Mouse (Mus musculus) C2C12 (cell line): ENCODE measurements at regions not wholly inside any gene's neighbourhood (a gene's known extent, or its start where the extent isn't known, plus 50 kb on each side); places are given as distances from the start of the nearest gene placed in this dataset.

Source experiments
- H3K27me3 ChIP-seq: one replicate; pipeline ENCODE4 v1.6.1; 2011; ENCODE audit not compliant: control insufficient read depth, insufficient read depth, insufficient read length
- H3K36me3 ChIP-seq: one replicate; pipeline ENCODE4 v1.6.1; 2011; ENCODE audit not compliant: control insufficient read depth, insufficient read depth
- H3K4me3 ChIP-seq: one replicate; pipeline ENCODE4 v1.5.1; 2011; ENCODE audit warnings: mild to moderate bottlenecking, control low read depth; ENCODE audit not compliant: poor library complexity, insufficient read depth, severe bottlenecking
- H3K79me2 ChIP-seq: one replicate; pipeline ENCODE4 v1.6.1; 2011; ENCODE audit not compliant: control insufficient read depth, insufficient read depth
- H3K79me3 ChIP-seq: one replicate; pipeline ENCODE4 v1.6.1; 2011; ENCODE audit warnings: low read depth, control low read depth
- H3ac ChIP-seq: one replicate; pipeline ENCODE3; 2011; ENCODE audit warnings: low read depth; ENCODE audit not compliant: control insufficient read depth, insufficient read length
- CEBPB ChIP-seq: IDR thresholded peaks from one replicate; pipeline ENCODE4 v1.6.1; 2011; ENCODE audit warnings: low read depth, mild to moderate bottlenecking, control low read depth, moderate library complexity
- CTCF ChIP-seq: IDR thresholded peaks from one replicate; pipeline ENCODE4 v1.5.1; 2011; ENCODE audit not compliant: control insufficient read depth, insufficient read depth, insufficient read length
- FOSL1 ChIP-seq: IDR thresholded peaks from one replicate; pipeline ENCODE4 v1.8.0; 2011; ENCODE audit warnings: mild to moderate bottlenecking, low read length; ENCODE audit not compliant: poor library complexity, insufficient read depth, severe bottlenecking
- MAX ChIP-seq: IDR thresholded peaks from one replicate; pipeline ENCODE4 v1.6.1; 2011; ENCODE audit warnings: mild to moderate bottlenecking, control low read depth
- MYOD1 ChIP-seq: IDR thresholded peaks from one replicate; pipeline ENCODE4 v1.6.1; 2011; ENCODE audit warnings: low read depth; ENCODE audit not compliant: control insufficient read depth, insufficient read length
- MYOG ChIP-seq: IDR thresholded peaks from one replicate; pipeline ENCODE4 v1.6.1; 2011; ENCODE audit not compliant: control insufficient read depth, insufficient read length; ENCODE audit errors: extremely low read depth
- USF1 ChIP-seq: IDR thresholded peaks from one replicate; pipeline ENCODE4 v1.6.1; 2011; ENCODE audit warnings: low read depth, mild to moderate bottlenecking, control low read depth, moderate library complexity

DNA sequence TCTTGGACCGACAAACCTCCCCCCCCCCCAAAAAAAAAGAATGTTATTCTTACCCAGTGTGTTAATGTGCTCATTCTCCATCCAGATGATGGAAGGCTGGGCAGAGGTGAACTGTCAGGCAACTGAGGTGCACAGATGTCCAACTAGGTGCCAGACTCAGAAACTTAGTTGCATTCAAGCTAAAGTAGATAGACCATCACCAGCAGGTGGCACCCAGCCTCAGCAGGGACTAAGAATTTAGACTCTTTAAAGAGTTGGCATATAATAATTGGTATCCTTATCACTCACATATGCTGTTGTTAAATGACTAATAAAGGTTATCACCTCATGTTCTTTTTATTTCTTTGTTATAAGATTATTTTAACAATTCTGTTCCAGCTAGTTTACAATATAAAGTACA lies 86.5 kb upstream of the Slc1a3 start:
- Histone ChIP-seq H3K27me3 (no peaks in the 10 kb centered on the region), H3ac (no peak overlapping the region), H3K79me3 (no peaks in the 10 kb centered on the region), H3K79me2 (no peaks in the 10 kb centered on the region), H3K36me3 (no peaks in the 10 kb centered on the region), H3K4me3 (no peak overlapping the region)
- TF ChIP-seq FOSL1 = no peak
- TF ChIP-seq CEBPB = no peak
- no peak for TF ChIP-seq MYOG
- TF ChIP-seq MYOD1 = no peak
- no peak for TF ChIP-seq MAX
- TF ChIP-seq CTCF = no peak
- no peak for TF ChIP-seq USF1

GRCm38 (mm10) chr15:8792106-8792505 lies 81.5 kb upstream of the Slc1a3 start:
- no peaks in the 10 kb centered on the region for H3K27me3 ChIP-seq
- no peaks in the 10 kb centered on the region for H3K36me3 ChIP-seq

DNA sequence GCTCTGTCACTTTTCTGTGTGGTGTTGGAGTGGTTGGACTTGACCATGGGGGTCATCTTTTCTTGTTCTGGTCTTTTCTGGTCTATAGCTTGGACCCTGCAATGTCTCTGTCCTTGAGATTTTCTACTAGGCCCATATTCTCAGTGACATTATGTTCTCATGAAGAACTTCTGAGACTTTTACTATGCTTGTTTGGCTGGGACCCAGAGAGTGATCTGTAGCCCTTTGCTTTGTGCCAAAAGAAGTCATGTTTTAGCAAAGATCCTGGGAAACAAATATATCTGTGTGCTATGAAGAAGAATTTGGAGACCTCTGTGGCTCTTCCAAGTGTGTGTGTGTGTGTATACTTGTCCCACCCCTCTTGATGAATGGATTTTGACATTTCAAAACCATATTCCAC lies 79.4 kb upstream of the Slc1a3 start:
- H3K36me3 ChIP-seq = no peaks in the 10 kb centered on the region
- H3K27me3 ChIP-seq = no peaks in the 10 kb centered on the region
- no peaks in the 10 kb centered on the region for H3K79me3 ChIP-seq
- TF ChIP-seq CEBPB = no peak
- TF ChIP-seq MAX = no peak
- TF ChIP-seq MYOG = no peak
- TF ChIP-seq FOSL1 = no peak
- TF ChIP-seq CTCF = no peak
- no peak for TF ChIP-seq USF1
- no peak for TF ChIP-seq MYOD1
- no peaks in the 10 kb centered on the region for H3K79me2 ChIP-seq
- H3K4me3 ChIP-seq = no peak overlapping the region
- H3ac ChIP-seq = no peak overlapping the region

More at GRCm38 (mm10) chr15:8792106-8792505, 81.5 kb upstream of the Slc1a3 start:
- H3K4me3 ChIP-seq = no peak overlapping the region
- no peak overlapping the region for H3ac ChIP-seq
- TF ChIP-seq MYOD1 (no peak), MYOG (no peak)
- no peaks in the 10 kb centered on the region for H3K79me3 ChIP-seq
- H3K79me2 ChIP-seq = no peaks in the 10 kb centered on the region

GRCm38 (mm10) chr15:8789000-8789399 lies 78.4 kb upstream of the Slc1a3 start:
- Histone ChIP-seq H3ac (no peak overlapping the region), H3K36me3 (no peaks in the 10 kb centered on the region), H3K79me2 (no peaks in the 10 kb centered on the region), H3K79me3 (no peaks in the 10 kb centered on the region), H3K27me3 (no peaks in the 10 kb centered on the region), H3K4me3 (no peak overlapping the region)
- TF ChIP-seq CTCF = no peak
- TF ChIP-seq MYOG = no peak
- TF ChIP-seq MYOD1 = no peak
- no peak for TF ChIP-seq MAX
- no peak for TF ChIP-seq FOSL1
- TF ChIP-seq CEBPB = no peak
- TF ChIP-seq USF1 = no peak

DNA sequence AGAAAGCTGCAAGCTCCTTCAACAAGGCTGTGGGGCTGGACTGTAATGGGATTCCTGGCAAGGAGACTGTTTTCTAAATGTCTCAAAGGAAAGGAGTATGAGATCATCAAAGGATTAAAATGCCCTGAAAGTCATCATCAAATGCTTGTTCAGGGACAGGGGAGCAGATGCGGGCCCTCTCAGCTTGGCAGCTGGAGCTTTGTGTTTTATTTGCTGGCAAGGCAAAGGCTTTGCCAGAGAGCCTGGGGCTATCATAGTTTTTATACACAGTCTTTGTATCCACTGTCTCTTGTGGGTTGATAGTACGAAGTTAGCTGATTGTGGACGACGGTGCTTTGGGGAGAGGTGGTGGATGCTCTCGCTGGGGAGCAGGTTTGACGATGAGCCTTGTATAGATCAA lies 75.0 kb upstream of the Slc1a3 start:
- Histone ChIP-seq H3K79me3 (no peaks in the 10 kb centered on the region), H3K4me3 (no peak overlapping the region), H3K79me2 (no peaks in the 10 kb centered on the region), H3K27me3 (no peaks in the 10 kb centered on the region), H3ac (no peak overlapping the region), H3K36me3 (no peaks in the 10 kb centered on the region)
- no peak for TF ChIP-seq MYOD1
- TF ChIP-seq CTCF = no peak
- TF ChIP-seq MAX = no peak

DNA sequence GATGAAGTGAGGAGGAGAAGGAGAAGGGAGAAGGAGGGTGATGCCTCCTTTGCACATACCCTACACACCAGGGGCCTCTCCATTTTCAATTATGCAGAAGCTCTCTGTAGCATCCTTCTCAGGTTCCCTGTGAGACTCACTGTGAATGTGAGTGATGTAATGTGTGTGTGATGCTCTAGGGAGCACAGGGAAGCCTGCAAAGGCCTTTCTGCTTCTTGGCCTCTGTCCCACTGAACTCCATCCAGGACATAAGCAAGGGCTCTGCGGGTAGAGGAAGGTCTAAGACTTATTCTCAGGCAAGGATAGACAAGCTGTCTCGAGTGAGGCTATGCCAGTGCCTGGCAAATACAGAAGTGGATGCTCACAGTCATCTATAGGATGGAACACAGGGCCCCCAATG lies 73.0 kb upstream of the Slc1a3 start:
- H3K4me3 ChIP-seq = no peak overlapping the region
- no peaks in the 10 kb centered on the region for H3K36me3 ChIP-seq
- H3ac ChIP-seq = no peak overlapping the region
- H3K79me2 ChIP-seq = no peaks in the 10 kb centered on the region
- TF ChIP-seq CTCF = no peak
- no peak for TF ChIP-seq USF1
- TF ChIP-seq MYOG = no peak
- no peak for TF ChIP-seq CEBPB
- TF ChIP-seq MAX = no peak
- TF ChIP-seq MYOD1 = no peak
- TF ChIP-seq FOSL1 = no peak
- no peaks in the 10 kb centered on the region for H3K79me3 ChIP-seq
- H3K27me3 ChIP-seq = no peaks in the 10 kb centered on the region
